Mouse (Mus musculus): ENCODE measurements around the gene Dglucy.

GRCm38 (mm10) chr12:100862272-100862671 lies 83.4 kb downstream of the Dglucy start:
- TF ChIP-seq ZC3H11A (IDR thresholded peaks at IDR 0.05; ENCODE audit: borderline replicate concordance, low read depth, low read length) (no peak), HCFC1 (IDR thresholded peaks at IDR 0.05; ENCODE audit: borderline replicate concordance, insufficient read depth, low read length) (no peak)
